Mouse (Mus musculus) forebrain, embryonic 12.5 days (tissue): ENCODE results near the gene Ass1. TPM values are rescaled to one million over a fixed set of nuclear protein-coding genes. Genes with fewer than 3 reads are reported as not detected.

ENCODE experiments used
- polyA plus RNA-seq: library from polyadenylated mRNA; unstranded; fragments of >200 nt; fragmentation: Nextera tagmentation; extraction: Ambion mirVana; gene quantifications from 2 replicates; pipeline ENCODE4 v1.2.1, GENCODE M21; 2016

Ass1 gene
- polyA plus RNA-seq, 1 experiment from 2014 or later = 4.9 TPM

Other genes starting within 250 kb of the Ass1 start
- 65.3 and 70.0 TPM in 2 replicates for gene Ncs1, start 224.4 kb upstream of the Ass1 start, polyA plus RNA-seq
- gene Hmcn2, start 155.8 kb upstream of the Ass1 start, polyA plus RNA-seq = 0.08 and 0.09 TPM in 2 replicates
- 97.6 and 104 TPM in 2 replicates for gene Fubp3, start 102.4 kb downstream of the Ass1 start, polyA plus RNA-seq
- 5.4 and 6.7 TPM in 2 replicates for gene Prdm12, start 169.8 kb downstream of the Ass1 start, polyA plus RNA-seq
- 57.8 and 60.7 TPM in 2 replicates for gene Exosc2, start 200.5 kb downstream of the Ass1 start, polyA plus RNA-seq
- gene Abl1, start 218.2 kb downstream of the Ass1 start, polyA plus RNA-seq = 44.4 and 47.3 TPM in 2 replicates